Mouse (Mus musculus): ENCODE measurements around the gene Gm20865. TPM values are rescaled to one million over a fixed set of nuclear protein-coding genes. Genes with fewer than 3 reads are reported as not detected.
"Not testable (repeated sequence)": the region's sequence is repeated elsewhere in the genome, so short reads cannot be mapped to it uniquely, and the experiment has no call there.

The Gm20865 gene
- not detected in 2 replicates for polyA plus RNA-seq (2015; fragmentation: Nextera tagmentation; extraction: Ambion mirVana)

DNA sequence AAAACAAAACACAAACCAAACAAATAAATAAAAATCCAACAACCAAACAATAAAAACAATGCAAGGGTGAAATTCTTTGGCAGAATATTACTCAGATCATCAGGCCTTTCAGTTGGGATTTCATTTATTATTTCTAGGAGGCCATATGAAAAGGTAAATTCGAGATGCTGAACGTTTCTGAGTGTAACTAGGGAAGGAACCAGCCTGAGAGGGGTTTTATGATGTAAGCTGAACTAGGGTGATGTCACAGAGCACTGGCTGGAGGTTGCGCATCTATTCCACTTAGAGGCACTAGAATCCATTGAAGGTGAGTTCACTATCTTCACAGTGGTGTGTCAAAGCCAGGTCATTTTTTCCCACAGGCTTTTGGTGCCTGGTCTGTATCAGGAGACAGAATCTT lies at the start of gene Gm20865:
TSS of gene Gm20865 (plus strand) at position 301 of the 400 bp plus-strand sequence.
- ATAC-seq; H3K9ac ChIP-seq (ENCODE audit: low read depth, low read length); H3K4me2 ChIP-seq (ENCODE audit: low read length); H3K4me1 ChIP-seq (ENCODE audit: control insufficient read depth, insufficient read depth, low read depth, low read length); H3K36me3 ChIP-seq (ENCODE audit: control insufficient read depth, insufficient read depth, low read length); H3K27ac ChIP-seq (ENCODE audit: low read depth, low read length); H3K4me3 ChIP-seq (ENCODE audit: low read length); H3K27me3 ChIP-seq (replicated peaks; ENCODE audit: control insufficient read depth, insufficient read depth, low read length); H3K9me3 ChIP-seq (ENCODE audit: control insufficient read depth, low read length): not testable (repeated sequence)
- no CpG with 5 or more reads among the region's 3 CpGs for WGBS

Other genes starting within 250 kb of the Gm20865 start
- not detected in 2 replicates for gene Gm29866, start 247.9 kb upstream of the Gm20865 start, polyA plus RNA-seq (2015; fragmentation: Nextera tagmentation; extraction: Ambion mirVana)
- not detected in 2 replicates for gene Gm20909, start 77.0 kb upstream of the Gm20865 start, polyA plus RNA-seq (2015; fragmentation: Nextera tagmentation; extraction: Ambion mirVana)

Measured in hindbrain, embryonic 16.5 days (tissue).